ENCODE assay signal across 21 mouse cellular contexts in genomic region chr14:32986659-32987058, GRCm38 (mm10). TPM values are rescaled to one million over a fixed set of nuclear protein-coding genes. Genes with fewer than 3 reads are reported as not detected.
DNase-seq lines count a peak whose midpoint lies in the region; ATAC-seq and TF ChIP-seq lines count a peak whose summit lies in the region.
"Had no signal": no experiment of that assay in that cellular context is flagged by ENCODE, and none has a peak within 500 bp of the region (broad histone marks: within the 10 kb centered on the region; RNA-seq: fewer than 3 reads in every experiment).

No protein-coding gene starts in this region.

- 7% methylated on average over 4 of the region's 4 CpGs for WGBS in kidney, embryonic 15.5 days
- WGBS in intestine, embryonic 15.5 days, result 31% methylated on average over 4 of the region's 4 CpGs
- WGBS in forebrain, embryonic 11.5 days, result 67% methylated on average over 4 of the region's 4 CpGs

- no peak for DNase-seq in kidney, postnatal 25 days
- DNase-seq in R1 (ENCODE audit: low read depth, low spot score) (peak; percentile 24), ZHBTc4 (ENCODE audit: low read depth, low spot score) (peak; percentile 59)
- no peak for DNase-seq in forebrain, embryonic 11.5 days (ENCODE audit: low spot score)
- no peak for DNase-seq in layer of hippocampus, adult 8-10 months (ENCODE audit: low spot score in 2 of 2)
- DNase-seq in gastrocnemius, adult 2 months, result no peak
- DNase-seq: adrenal gland, postnatal 10 days; cerebellum, adult 11-12 months; cerebellum, adult 9-11 months; cerebellum, postnatal 36 days; forebrain, postnatal 0 days; gastrocnemius, postnatal 36 days; heart, adult 11 months; heart, postnatal 36 days had no signal

- ATAC-seq in kidney, embryonic 15.5 days (replicated peaks; ENCODE audit: low FRiP score), result peak; percentile 70
- peak; percentile 65; the same call in 1 of the 2 replicates for ATAC-seq in intestine, embryonic 15.5 days
- no peak for ATAC-seq in forebrain, embryonic 11.5 days (replicated peaks; ENCODE audit: low FRiP score)
- ATAC-seq: forebrain, embryonic 13.5 days; forebrain, postnatal 0 days had no signal

- H3K4me2 ChIP-seq in kidney, embryonic 15.5 days, result no peak overlapping the region
- H3K4me2 ChIP-seq in intestine, embryonic 15.5 days (replicated peaks), result no peak overlapping the region
- no peak overlapping the region for H3K4me2 ChIP-seq in forebrain, embryonic 11.5 days (ENCODE audit: low read depth, low read length, severe bottlenecking)
- H3K4me2 ChIP-seq: embryonic facial prominence, embryonic 13.5 days; forebrain, embryonic 13.5 days; heart, embryonic 13.5 days; hindbrain, embryonic 15.5 days had no signal

- no peak overlapping the region for H3K27ac ChIP-seq in kidney, embryonic 15.5 days
- no peak overlapping the region for H3K27ac ChIP-seq in intestine, embryonic 15.5 days
- no peak overlapping the region for H3K27ac ChIP-seq in forebrain, embryonic 11.5 days (ENCODE audit: low read depth, low read length)
- H3K27ac ChIP-seq in gastrocnemius, adult 2 months, result no peak overlapping the region
- H3K27ac ChIP-seq: embryonic facial prominence, embryonic 13.5 days; forebrain, embryonic 13.5 days; heart, embryonic 13.5 days; hindbrain, embryonic 15.5 days had no signal

- no peaks in the 10 kb centered on the region for H3K36me3 ChIP-seq in kidney, embryonic 15.5 days
- no peaks in the 10 kb centered on the region for H3K36me3 ChIP-seq in intestine, embryonic 15.5 days
- no peaks in the 10 kb centered on the region for H3K36me3 ChIP-seq in forebrain, embryonic 11.5 days (ENCODE audit: control insufficient read depth, insufficient read depth, low read length)
- H3K36me3 ChIP-seq: embryonic facial prominence, embryonic 13.5 days; heart, embryonic 13.5 days; hindbrain, embryonic 15.5 days had no signal

- peaks cover 64% of the 10 kb centered on the region for H3K27me3 ChIP-seq in kidney, embryonic 15.5 days
- 0 out of 2 replicates have a peak, but pooled peaks cover 5% of the 10 kb centered on the region for H3K27me3 ChIP-seq in intestine, embryonic 15.5 days (replicated peaks)
- H3K27me3 ChIP-seq in forebrain, embryonic 11.5 days (ENCODE audit: control insufficient read depth, insufficient read depth, low read length), result no peaks in the 10 kb centered on the region
- H3K27me3 ChIP-seq: embryonic facial prominence, embryonic 13.5 days; forebrain, embryonic 13.5 days; heart, embryonic 13.5 days; hindbrain, embryonic 15.5 days had no signal

- peaks cover 14% of the 10 kb centered on the region for H3K4me1 ChIP-seq in kidney, embryonic 15.5 days
- 0 out of 2 replicates have a peak, but pooled peaks cover 6% of the 10 kb centered on the region for H3K4me1 ChIP-seq in intestine, embryonic 15.5 days (replicated peaks)
- H3K4me1 ChIP-seq in forebrain, embryonic 11.5 days (replicated peaks; ENCODE audit: control insufficient read depth, insufficient read depth, low read length), result no peaks in the 10 kb centered on the region
- H3K4me1 ChIP-seq: forebrain, embryonic 13.5 days; hindbrain, embryonic 15.5 days had no signal

- no peak for TF ChIP-seq CTCF in gastrocnemius, adult 2 months (IDR thresholded peaks at IDR 0.05)

- H3K9ac ChIP-seq in kidney, embryonic 15.5 days, result no peak overlapping the region
- H3K9ac ChIP-seq in intestine, embryonic 15.5 days, result no peak overlapping the region
- no peak overlapping the region for H3K9ac ChIP-seq in forebrain, embryonic 11.5 days (ENCODE audit: low read length)
- H3K9ac ChIP-seq: embryonic facial prominence, embryonic 13.5 days; forebrain, embryonic 13.5 days; forebrain, postnatal 0 days; heart, embryonic 13.5 days; hindbrain, embryonic 15.5 days had no signal

- no peaks in the 10 kb centered on the region for H3K9me3 ChIP-seq in kidney, embryonic 15.5 days (replicated peaks)
- no peaks in the 10 kb centered on the region for H3K9me3 ChIP-seq in intestine, embryonic 15.5 days
- H3K9me3 ChIP-seq in forebrain, embryonic 11.5 days (ENCODE audit: control insufficient read depth, low read length), result no peaks in the 10 kb centered on the region
- H3K9me3 ChIP-seq: embryonic facial prominence, embryonic 13.5 days; forebrain, embryonic 13.5 days; heart, embryonic 13.5 days; hindbrain, embryonic 15.5 days had no signal

- intact Hi-C loops in gastrocnemius, adult 2 months (cut with DNase I), result no loop called here

- H3K4me3 ChIP-seq in kidney, embryonic 15.5 days (replicated peaks), result no peak overlapping the region
- no peak overlapping the region for H3K4me3 ChIP-seq in intestine, embryonic 15.5 days (replicated peaks)
- no peak overlapping the region for H3K4me3 ChIP-seq in forebrain, embryonic 11.5 days (ENCODE audit: low read depth, low read length)
- no peak overlapping the region for H3K4me3 ChIP-seq in gastrocnemius, adult 2 months
- H3K4me3 ChIP-seq: embryonic facial prominence, embryonic 13.5 days; forebrain, embryonic 13.5 days; heart, embryonic 13.5 days; hindbrain, embryonic 15.5 days had no signal

RNA-seq across cellular contexts. Expression of gene Lrrc18, which starts 4.5 kb away (rescaled TPM):
- 0.42 and 0.60 TPM in 2 replicates for polyA plus RNA-seq in kidney, embryonic 15.5 days (2015; fragmentation: Nextera tagmentation; extraction: Ambion mirVana)
- 0.20 and 0.31 TPM in 2 replicates for polyA plus RNA-seq in intestine, embryonic 15.5 days (2015; fragmentation: Nextera tagmentation; extraction: Ambion mirVana)
- polyA plus RNA-seq in forebrain, embryonic 11.5 days (2014; fragmentation: Nextera tagmentation; extraction: Ambion mirVana), result 0.35 TPM in 1 of 2 replicates, not detected in the other
- under 1 TPM; 0.20 to 0.76 (median 0.40) TPM for total RNA-seq in layer of hippocampus, adult 8-10 months (2022)
- under 1 TPM in 1 of 2 experiments, not detected in 1; 0.31 TPM for total RNA-seq in gastrocnemius, adult 2 months (2021)
- total RNA-seq: ES-E14; gastrocnemius, postnatal 36 days had no signal

Comparison
In these comparisons a context has a peak if more than half of its experiments do, and no peak if none do; other contexts are left out.
1. DNase-seq: peak in R1 (single experiment) and ZHBTc4 (single experiment); none in kidney, postnatal 25 days (0 of 2), forebrain, embryonic 11.5 days (single experiment), layer of hippocampus, adult 8-10 months (0 of 2) and gastrocnemius, adult 2 months (single experiment).